Mouse (Mus musculus): ENCODE data around the gene Cdkn1b. TPM values are rescaled to one million over a fixed set of nuclear protein-coding genes. Genes with fewer than 3 reads are reported as not detected.

Gene Cdkn1b
- 15.1 and 19.6 TPM in 2 replicates for polyA plus RNA-seq (2012; ENCODE audit: insufficient read depth, low replicate concordance)

DNA sequence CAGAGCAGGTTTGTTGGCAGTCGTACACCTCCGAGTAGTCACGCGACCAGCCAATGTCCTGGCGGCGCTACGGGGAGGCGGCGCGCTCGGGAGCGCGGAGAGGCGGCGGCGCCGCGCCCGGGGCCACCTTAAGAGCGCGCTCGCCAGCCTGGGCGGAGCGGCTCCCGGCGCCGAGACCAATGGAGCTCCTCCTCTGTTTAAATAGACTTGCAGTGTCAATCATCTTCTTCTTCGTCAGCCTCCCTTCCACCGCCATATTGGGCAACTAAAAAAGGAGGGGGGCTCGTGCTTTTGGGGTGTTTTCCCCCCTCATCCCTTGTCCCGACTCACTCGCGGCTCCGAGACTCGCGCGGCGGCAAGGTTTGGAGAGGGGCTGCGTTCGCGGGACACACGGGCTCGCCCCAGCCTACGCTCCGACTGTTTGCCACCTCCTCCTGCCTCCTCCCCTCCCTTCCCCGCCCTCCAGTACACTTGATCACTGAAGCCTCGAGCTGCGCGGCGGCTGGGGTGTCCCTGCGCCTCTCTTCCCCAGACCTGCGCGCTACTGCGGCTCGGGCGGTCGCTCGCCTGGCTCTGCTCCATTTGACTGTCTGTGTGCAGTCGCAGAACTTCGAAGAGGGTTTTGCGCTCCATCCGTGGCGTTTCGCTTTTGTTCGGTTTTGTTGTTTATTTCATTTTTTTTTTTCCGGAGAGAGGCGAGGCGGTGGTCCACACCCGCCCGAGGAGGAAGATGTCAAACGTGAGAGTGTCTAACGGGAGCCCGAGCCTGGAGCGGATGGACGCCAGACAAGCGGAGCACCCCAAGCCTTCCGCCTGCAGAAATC, at the start of gene Cdkn1b:
Gene Cdkn1b, plus strand, starts transcription at position 212 of the 824 bp plus-strand sequence.
- H3K36me3 ChIP-seq (replicated peaks; ENCODE audit: low read length), result peaks cover 30% of the 10 kb centered on the region
- H3K4me1 ChIP-seq, result peaks cover 47% of the 10 kb centered on the region
- peak within 1 kb of the TSS; percentile 96 for H3K4me3 ChIP-seq (replicated peaks)
- no peak for TF ChIP-seq FLI1 (IDR thresholded peaks at IDR 0.05; ENCODE audit: low read length)
- TF ChIP-seq GATA1 (IDR thresholded peaks at IDR 0.05; ENCODE audit: borderline replicate concordance, low read length), result no peak
- H3K9me3 ChIP-seq, result no peaks in the 10 kb centered on the region
- H3K27me3 ChIP-seq (replicated peaks), result no peaks in the 10 kb centered on the region

DNA sequence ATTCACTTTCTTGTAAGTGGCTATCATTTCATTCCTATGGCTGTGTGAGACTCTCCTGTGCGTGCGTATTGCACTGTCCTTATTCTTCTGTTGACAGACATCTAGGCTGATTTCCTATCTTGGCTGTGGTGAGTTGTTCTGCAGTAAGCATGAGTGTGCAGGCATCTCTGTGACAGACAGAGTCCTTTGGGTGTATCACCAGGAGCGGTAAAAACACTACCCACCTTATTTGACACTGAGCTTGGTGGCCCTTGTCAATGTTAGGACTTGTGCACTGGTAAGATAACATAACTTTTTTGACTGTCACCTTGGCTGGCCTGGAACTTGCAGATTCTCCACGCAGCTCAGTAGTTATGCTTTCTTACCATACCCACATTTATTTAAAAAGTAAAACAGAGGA, 49.3 kb upstream of the Cdkn1b start:
- Histone ChIP-seq H3K9me3 (no peaks in the 10 kb centered on the region), H3K36me3 (replicated peaks; ENCODE audit: low read length) (peaks cover 12% of the 10 kb centered on the region), H3K4me1 (peaks cover 5% of the 10 kb centered on the region), H3K4me3 (replicated peaks) (no peak overlapping the region), H3K27me3 (replicated peaks) (peaks cover 4% of the 10 kb centered on the region)
- TF ChIP-seq FLI1 (IDR thresholded peaks at IDR 0.05; ENCODE audit: low read length) (no peak), GATA1 (IDR thresholded peaks at IDR 0.05; ENCODE audit: borderline replicate concordance, low read length) (no peak)

DNA sequence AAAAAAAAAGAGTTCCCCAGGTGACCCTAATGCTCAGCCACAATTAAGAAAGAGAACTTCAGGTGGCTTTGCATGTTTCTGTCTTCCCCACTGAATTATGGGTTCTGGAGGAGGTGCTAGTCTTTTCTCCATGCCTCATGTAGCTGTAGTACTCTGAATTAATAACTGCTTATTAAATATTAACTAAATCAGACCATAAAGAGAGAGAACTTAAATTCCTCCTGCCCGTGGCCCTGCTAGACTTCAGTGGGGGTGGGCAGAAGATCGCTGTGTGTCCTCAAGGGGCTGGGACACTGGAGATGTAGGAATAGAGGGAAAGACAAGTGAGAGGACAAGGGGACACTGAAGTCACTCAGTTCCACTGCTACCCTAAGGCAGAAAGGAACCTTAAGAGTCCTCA, 48.0 kb upstream of the Cdkn1b start:
- Histone ChIP-seq H3K27me3 (replicated peaks) (no peaks in the 10 kb centered on the region), H3K36me3 (replicated peaks; ENCODE audit: low read length) (peaks cover 19% of the 10 kb centered on the region), H3K4me3 (replicated peaks) (no peak overlapping the region), H3K4me1 (peaks cover 10% of the 10 kb centered on the region), H3K9me3 (no peaks in the 10 kb centered on the region)
- TF ChIP-seq GATA1 (IDR thresholded peaks at IDR 0.05; ENCODE audit: borderline replicate concordance, low read length) (no peak), FLI1 (IDR thresholded peaks at IDR 0.05; ENCODE audit: low read length) (no peak)

DNA sequence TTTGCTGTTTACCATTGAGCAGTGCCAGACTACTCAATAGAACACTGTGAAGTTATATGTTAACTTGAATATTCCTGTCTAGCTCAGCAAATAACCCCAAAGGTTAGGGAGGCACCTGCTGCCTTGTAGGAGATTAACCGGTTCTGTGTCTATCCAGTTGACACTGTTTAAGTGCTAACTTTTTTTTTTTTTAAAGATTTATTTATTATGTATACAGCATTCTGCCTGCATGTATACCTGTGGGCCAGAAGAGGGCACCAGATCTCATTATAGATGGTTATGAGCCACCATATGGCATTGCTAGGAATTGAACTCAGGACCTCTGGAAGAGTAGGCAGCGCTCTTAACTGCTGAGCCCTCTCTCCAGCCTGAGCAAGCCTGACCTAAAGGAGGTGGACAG, 47.2 kb upstream of the Cdkn1b start:
- peaks cover 19% of the 10 kb centered on the region for H3K36me3 ChIP-seq (replicated peaks; ENCODE audit: low read length)
- H3K27me3 ChIP-seq (replicated peaks), result no peaks in the 10 kb centered on the region
- no peak overlapping the region for H3K4me3 ChIP-seq (replicated peaks)
- H3K9me3 ChIP-seq, result no peaks in the 10 kb centered on the region
- TF ChIP-seq FLI1 (IDR thresholded peaks at IDR 0.05; ENCODE audit: low read length), result no peak
- no peak for TF ChIP-seq GATA1 (IDR thresholded peaks at IDR 0.05; ENCODE audit: borderline replicate concordance, low read length)
- H3K4me1 ChIP-seq, result peaks cover 10% of the 10 kb centered on the region

DNA sequence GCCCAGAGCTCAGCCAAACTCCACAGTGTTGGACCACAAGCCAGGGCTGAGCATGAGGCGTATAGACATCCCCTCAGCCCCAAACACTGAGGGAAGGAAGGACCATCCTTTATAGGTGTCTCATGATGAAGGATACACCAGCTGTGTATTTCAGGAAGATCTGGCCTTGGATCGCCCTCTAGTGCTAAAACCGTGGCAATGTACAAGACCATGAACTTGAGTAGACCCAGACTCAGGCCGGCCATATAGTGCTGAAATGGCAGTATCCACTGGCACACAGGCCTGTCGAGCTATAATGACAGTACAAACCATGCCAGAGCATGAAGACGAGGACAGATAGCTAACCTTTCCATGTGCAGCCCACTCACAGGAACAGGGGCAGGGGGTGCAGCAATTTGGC, 43.4 kb upstream of the Cdkn1b start:
- Histone ChIP-seq H3K9me3 (no peaks in the 10 kb centered on the region), H3K36me3 (replicated peaks; ENCODE audit: low read length) (peaks cover 6% of the 10 kb centered on the region), H3K4me1 (0 out of 2 replicates have a peak, but pooled peaks cover 10% of the 10 kb centered on the region), H3K4me3 (replicated peaks) (no peak overlapping the region), H3K27me3 (replicated peaks) (peaks cover 3% of the 10 kb centered on the region)
- TF ChIP-seq FLI1 (IDR thresholded peaks at IDR 0.05; ENCODE audit: low read length), result no peak
- no peak for TF ChIP-seq GATA1 (IDR thresholded peaks at IDR 0.05; ENCODE audit: borderline replicate concordance, low read length)

DNA sequence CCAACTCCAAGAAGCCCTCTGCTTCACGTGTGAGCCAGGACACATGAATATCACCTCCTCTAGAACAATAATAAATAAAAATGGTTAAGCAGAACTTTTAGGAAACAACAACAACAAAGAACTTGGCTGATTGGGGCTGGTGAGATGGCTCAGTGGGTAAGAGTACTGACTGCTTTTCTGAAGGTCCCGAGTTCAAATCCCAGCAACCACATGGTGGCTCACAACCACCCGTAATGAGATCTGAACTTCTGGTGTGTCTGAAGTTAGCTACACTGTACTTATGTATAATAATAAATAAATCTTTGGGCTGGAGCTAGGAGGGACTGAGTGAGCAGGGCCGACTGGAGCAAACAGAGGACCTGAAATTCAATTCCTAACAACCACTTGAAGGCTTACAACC, 42.9 kb upstream of the Cdkn1b start:
- no peak for TF ChIP-seq FLI1 (IDR thresholded peaks at IDR 0.05; ENCODE audit: low read length)
- Histone ChIP-seq H3K27me3 (replicated peaks) (peaks cover 3% of the 10 kb centered on the region), H3K4me1 (0 out of 2 replicates have a peak, but pooled peaks cover 10% of the 10 kb centered on the region), H3K36me3 (replicated peaks; ENCODE audit: low read length) (peaks cover 6% of the 10 kb centered on the region), H3K9me3 (no peaks in the 10 kb centered on the region), H3K4me3 (replicated peaks) (no peak overlapping the region)

DNA sequence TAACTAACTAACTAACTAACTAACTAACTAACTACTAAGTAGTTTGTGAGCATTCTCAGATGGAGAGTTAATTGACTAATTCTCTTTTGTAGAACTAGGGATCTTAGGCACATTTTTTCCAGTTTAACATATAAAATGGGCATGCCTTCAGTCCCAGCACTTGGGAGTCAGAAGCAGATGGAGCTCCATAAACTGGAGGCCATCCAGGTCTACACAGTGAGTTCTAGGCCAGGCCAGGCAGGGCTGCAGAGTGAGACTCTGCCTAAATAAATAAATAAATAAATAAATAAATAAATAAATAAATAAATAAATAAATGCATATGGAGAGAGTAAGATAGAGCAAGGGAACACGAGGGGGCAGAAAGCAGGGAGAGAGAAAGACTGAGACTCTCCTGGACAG, 42.3 kb upstream of the Cdkn1b start:
- no peak overlapping the region for H3K4me3 ChIP-seq (replicated peaks)
- peaks cover 3% of the 10 kb centered on the region for H3K27me3 ChIP-seq (replicated peaks)
- TF ChIP-seq GATA1 (IDR thresholded peaks at IDR 0.05; ENCODE audit: borderline replicate concordance, low read length) (no peak), FLI1 (IDR thresholded peaks at IDR 0.05; ENCODE audit: low read length) (no peak)
- peaks cover 6% of the 10 kb centered on the region for H3K36me3 ChIP-seq (replicated peaks; ENCODE audit: low read length)
- H3K9me3 ChIP-seq, result no peaks in the 10 kb centered on the region
- H3K4me1 ChIP-seq, result 0 out of 2 replicates have a peak, but pooled peaks cover 10% of the 10 kb centered on the region

DNA sequence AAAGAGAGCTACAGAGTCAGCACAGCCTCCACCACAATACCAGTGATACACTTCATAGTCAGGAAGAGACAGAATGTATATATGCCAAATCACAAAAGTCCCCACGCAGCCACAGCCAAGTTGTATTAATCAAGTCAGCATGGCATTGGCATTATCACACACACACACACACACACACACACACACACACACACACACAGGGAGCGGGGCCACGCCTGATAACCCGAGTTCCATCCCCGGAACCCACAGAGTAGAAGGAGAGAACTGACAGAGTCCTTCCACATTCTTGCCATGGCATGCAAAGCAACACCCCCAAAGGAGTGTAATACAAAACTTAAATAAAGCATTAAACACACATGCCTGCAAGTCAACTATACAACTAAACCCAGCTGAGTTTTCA, 40.6 kb upstream of the Cdkn1b start:
- TF ChIP-seq FLI1 (IDR thresholded peaks at IDR 0.05; ENCODE audit: low read length) (no peak), GATA1 (IDR thresholded peaks at IDR 0.05; ENCODE audit: borderline replicate concordance, low read length) (no peak)
- H3K9me3 ChIP-seq, result no peaks in the 10 kb centered on the region
- H3K27me3 ChIP-seq (replicated peaks), result peaks cover 3% of the 10 kb centered on the region
- H3K4me1 ChIP-seq, result 0 out of 2 replicates have a peak, but pooled peaks cover 10% of the 10 kb centered on the region
- H3K4me3 ChIP-seq (replicated peaks), result no peak overlapping the region
- H3K36me3 ChIP-seq (replicated peaks; ENCODE audit: low read length), result peaks cover 6% of the 10 kb centered on the region

DNA sequence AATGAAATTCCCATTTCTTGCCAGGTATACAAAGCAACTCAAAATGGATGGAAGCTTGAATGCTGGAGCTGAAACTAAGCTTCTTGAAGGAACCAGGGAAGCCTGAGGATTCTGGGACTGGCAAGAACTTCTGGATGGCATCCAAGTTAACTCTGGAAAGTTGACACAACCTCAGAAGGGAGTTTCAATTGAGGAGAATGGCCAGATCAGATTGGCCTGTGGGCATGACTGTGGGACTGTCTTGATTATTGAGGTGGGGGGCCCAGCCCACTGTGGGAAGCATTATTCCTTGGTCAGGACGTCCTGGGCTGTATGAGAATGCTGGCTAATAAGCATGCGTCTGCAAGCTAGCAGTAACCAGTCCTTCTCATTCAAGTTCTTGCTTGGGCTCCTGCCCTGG, 40.2 kb upstream of the Cdkn1b start:
- H3K36me3 ChIP-seq (replicated peaks; ENCODE audit: low read length), result peaks cover 6% of the 10 kb centered on the region
- H3K4me1 ChIP-seq, result 0 out of 2 replicates have a peak, but pooled peaks cover 10% of the 10 kb centered on the region
- H3K9me3 ChIP-seq, result no peaks in the 10 kb centered on the region
- no peak for TF ChIP-seq GATA1 (IDR thresholded peaks at IDR 0.05; ENCODE audit: borderline replicate concordance, low read length)
- no peak for TF ChIP-seq FLI1 (IDR thresholded peaks at IDR 0.05; ENCODE audit: low read length)
- no peak overlapping the region for H3K4me3 ChIP-seq (replicated peaks)
- H3K27me3 ChIP-seq (replicated peaks), result peaks cover 3% of the 10 kb centered on the region

DNA sequence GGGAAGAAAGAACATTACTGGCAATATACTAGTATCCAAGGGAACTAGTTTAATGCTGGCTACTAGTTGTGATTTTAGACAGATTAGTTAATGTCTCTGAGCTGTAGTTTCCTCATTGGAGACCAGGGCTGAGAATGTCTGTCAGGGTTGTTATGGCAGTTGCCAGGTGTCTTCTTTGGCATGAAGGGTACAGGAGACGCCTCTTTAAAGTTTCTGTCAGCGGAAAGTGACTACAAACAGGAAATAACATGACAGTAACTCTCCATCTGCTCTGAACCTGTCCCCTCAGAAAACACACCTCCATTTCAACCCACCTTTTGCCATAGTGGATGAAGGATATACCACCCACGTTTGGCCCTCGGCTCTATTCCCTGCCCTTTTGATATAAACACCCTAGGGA, 36.5 kb upstream of the Cdkn1b start:
- H3K4me3 ChIP-seq (replicated peaks), result no peak overlapping the region
- TF ChIP-seq GATA1 (IDR thresholded peaks at IDR 0.05; ENCODE audit: borderline replicate concordance, low read length) (no peak), FLI1 (IDR thresholded peaks at IDR 0.05; ENCODE audit: low read length) (no peak)
- H3K4me1 ChIP-seq, result peaks cover 17% of the 10 kb centered on the region
- no peaks in the 10 kb centered on the region for H3K36me3 ChIP-seq (replicated peaks; ENCODE audit: low read length)
- H3K27me3 ChIP-seq (replicated peaks), result peaks cover 9% of the 10 kb centered on the region
- H3K9me3 ChIP-seq, result no peaks in the 10 kb centered on the region

All from megakaryocyte, embryonic 14.5 days (primary cell).